Mouse (Mus musculus): ENCODE results near the gene Vamp4.
A peak's percentile ranks its signal among the peaks of the same experiment; 100 is the strongest.

Vamp4 gene

DNA sequence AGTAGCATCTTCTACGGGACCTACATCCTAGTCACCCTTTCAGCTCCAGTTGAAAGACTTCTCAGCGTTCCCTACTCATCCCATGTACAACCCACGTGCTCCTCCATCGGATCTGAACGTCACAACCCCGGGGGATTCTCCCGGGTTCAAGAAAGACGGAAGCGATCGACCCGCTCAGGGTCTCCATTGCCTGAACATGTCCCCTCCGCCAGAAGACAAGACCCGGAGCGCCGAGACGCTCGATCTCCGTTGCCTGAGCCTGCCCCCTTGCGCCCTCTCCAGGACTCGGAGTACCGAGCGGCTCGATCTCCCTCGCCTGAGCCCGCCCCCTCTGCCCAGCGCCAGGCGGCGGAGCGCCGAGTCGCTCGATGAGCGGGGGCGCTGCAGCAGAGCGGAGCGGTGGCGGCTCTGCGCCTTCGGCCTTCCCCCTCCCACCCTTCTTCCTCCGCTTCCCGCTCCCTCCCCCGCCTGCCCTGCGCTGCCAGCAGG lies at the start of gene Vamp4:
Gene Vamp4, plus strand, starts transcription at position 256 of the 489 bp plus-strand sequence.
- peak; percentile 94 for DNase-seq

DNA sequence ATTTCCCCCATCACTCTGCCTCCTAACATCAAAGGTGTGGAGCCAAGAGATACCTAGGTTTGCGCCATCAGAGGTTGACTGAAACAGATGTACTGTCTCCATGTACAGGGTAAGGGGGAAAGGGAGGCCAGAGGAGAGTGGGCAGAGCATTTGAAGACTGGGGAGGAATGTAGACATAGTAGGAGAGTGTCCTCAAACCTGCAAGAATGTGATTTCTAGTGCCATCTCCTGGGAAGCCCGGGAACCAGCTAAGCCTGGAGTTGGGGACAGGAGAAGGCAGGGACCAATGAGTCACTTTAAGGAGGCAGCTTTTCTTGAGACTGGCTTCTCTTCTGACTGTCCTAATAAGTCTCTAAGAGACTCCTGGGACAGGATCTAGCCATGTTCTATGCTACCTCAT lies 40.7 kb upstream of the Vamp4 start:
- DNase-seq, result peak; percentile 33

DNA sequence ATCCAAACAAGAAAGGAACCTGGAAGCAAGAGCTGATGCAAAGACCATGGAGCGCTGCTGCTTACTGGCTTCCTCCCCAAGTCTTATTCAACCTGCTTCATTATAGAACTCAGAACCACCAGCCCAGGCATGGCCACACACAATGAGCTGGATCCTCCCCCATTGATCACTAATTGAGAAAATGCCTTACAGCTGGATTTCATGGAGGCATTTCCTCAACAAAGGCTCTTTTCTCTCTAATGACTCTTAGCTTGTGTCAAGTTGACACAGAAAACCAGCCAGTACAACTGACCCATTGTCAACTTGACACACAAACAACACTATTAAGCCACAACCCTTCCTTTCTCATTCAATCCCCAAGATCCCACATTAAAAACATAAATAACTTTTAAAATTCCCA lies 39.6 kb upstream of the Vamp4 start:
- DNase-seq, result no peak

DNA sequence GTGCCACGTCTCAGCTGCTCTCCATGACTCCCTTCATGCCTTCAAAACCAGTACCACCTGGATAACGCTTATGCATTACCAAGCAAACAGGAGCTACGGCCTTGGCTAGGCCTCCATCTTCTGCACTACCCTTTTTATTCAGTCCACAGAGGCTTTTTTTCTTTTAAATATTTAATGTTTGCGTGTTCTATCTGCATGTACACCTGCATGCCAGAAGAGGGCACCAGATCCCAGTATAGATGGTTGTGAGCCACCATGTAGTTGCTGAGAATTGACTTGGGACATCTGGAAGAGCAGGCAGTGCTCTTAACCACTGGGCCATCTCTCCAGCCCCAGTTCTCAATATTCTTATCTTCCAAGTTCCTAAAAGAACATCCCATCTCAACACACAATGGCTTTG lies 38.7 kb upstream of the Vamp4 start:
- no peak for DNase-seq

DNA sequence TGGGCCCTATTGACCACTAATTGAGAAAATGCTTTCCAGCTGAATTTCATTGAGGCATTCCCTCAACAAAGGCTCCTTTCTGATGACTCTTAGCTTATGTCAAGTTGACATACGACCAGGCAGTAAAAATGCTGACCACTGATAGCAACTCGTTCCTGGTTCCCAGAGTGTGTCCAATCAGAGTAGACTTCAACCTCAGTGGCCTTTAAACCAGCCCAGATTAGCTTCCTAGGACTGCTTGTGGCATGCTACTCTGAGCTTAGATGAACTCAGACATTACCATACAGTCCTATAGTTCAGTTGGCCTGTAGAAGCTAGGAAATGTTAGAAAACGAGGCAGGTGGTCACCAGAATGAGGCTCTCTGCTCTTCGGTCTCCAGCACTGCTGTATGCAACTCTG lies 38.0 kb upstream of the Vamp4 start:
- DNase-seq, result no peak

DNA sequence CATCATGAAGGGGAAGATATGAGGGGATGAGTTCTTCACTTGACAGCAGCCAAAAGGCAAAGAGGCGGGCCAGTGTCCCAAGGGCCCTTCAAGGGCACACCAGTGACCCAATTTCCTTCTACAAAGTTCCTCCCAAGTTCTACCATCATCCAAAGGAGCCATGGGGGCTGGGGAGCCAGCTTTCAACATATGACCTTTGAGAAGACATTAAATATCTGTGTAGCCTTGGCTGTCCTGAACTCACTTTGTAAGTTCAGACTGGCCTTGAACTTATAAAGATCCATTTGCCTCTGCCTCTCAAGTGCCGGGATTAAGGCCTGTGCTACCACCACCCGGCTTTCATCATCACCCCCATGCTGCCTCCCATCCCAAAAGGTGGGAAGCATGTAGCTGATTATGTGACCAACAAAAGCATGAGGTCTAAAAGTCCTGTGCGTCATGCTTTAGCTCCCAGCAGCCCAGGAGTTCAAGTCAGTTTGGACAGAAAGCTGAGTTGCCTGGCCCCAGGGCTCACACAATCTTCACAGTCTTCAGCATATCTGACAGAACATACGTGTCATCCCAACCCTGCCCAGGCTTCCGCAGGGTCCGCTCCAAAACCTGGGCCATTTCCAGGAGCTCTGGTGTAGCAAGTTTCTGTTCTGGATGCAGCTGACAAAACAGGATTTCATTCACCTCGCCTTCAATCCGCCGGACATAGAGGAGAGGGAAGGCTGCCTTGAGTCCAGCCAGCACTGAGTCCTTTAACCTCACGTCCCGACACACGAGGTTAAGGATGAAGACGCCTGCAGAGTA lies 36.4 kb upstream of the Vamp4 start:
- DNase-seq, result no peak

DNA sequence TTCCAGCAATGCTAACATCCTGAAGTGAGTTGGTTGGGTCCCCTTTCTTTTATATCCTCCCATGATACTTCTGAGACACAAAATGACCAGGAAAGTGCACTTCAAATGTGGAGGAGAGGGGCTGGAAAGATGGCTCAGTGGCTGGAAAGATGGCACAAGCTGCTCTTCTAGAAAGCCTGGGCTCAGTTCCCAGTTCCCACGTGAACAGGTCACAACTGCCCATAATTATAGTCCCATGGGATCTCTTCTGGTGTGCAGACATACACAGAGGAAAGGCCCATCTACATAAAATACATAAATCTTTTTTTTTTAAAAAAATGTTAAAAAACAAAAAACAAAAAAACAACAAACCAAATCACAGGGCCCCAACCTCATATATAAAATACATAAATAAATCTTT lies 27.1 kb upstream of the Vamp4 start:
- DNase-seq, result no peak

DNA sequence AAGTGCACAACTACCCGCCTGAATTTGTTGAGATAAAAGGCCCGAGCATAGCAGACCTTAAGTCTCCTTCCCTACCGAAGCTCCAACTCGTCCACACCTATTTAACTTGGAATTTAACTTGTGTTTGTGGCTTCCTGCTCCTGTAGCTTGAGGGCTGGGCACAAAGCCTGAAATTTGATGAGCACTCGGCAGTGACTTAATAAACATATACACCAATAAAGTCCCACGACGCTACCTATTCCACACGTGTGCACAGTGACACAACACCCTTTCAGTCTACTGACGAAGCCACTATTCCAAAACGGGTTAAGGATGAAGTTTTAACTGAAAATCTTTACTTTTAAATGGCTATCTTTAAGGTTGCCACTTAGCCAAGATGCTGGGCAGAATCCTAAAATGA lies 22.7 kb upstream of the Vamp4 start:
- no peak for DNase-seq

DNA sequence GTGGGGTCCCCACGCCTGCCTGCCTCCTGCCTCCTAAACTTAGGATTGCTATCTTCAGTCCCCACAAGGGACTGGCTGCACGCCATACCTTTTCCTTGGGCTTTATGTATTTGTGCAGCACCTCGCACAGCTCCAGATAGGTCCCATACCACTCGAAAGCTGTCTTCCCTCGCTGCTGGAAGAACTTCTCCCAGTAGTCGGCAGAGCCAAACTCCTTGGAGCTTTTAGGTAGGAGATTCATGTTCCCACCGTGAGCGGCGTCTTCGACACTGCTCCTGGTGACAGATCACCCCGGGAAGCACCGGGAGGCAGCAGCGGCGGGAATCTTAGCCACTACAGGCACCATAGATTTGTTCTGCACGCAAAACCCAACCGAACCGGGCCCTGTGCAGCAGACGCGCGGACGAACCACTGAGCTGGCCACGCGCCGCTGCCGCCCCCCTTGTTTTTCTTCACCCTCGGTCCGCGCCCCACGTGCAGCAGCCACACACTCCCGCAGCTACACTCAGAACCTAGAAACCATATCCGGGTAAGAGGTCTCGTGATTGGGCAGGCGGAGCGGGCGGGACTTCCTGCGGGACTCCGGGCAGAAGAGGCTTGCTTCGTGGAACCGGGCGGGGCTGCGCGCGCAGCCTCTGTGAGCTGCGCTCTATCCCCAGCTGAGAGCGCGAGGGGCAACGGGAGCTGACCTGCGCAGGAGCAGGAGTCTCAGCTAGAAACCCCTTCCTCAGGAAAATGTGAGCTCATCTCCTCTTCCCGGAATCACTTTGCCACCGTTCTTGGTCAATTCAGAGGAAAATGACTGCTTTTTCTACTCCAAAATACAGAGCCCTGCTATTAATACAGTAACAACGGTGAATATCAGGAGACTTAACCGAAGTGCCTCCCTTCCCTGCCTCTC lies 22.0 kb upstream of the Vamp4 start, which contains the start of gene Mettl13:
Gene Mettl13, minus strand, starts transcription at position 536 of the 901 bp plus-strand sequence.
- peak; percentile 92 for DNase-seq

DNA sequence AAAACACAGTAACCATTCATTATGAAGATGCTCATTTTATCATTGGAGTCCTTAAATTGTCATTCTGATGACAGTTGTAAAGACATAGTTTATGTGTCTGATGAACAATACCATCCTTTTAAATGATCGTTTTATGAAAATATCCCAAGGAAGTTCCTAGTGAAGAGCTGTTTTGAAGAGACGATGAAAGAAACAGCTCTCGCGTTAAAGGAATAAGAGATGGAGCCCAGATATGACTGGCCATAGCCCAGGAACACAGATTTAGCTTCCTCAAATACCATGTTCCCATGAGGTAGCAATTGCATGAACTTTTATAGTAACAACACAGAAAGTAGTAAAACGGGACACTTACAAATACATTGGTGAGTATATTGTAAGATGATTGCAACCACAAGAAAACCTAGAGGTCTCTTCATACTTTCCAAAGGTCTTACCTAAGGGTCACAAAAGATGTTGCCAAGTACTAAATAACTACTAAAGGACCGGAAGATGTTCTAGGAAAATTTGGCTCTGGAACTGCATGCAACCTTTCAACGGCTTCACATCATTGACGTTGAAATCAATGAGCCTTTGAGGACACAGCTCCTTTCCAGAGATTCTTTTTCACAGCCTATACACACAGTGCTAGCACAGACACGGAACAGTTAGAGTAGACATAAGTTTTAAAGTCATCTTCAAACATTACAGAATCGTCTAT lies 21.2 kb upstream of the Vamp4 start:
- no peak for DNase-seq

DNA sequence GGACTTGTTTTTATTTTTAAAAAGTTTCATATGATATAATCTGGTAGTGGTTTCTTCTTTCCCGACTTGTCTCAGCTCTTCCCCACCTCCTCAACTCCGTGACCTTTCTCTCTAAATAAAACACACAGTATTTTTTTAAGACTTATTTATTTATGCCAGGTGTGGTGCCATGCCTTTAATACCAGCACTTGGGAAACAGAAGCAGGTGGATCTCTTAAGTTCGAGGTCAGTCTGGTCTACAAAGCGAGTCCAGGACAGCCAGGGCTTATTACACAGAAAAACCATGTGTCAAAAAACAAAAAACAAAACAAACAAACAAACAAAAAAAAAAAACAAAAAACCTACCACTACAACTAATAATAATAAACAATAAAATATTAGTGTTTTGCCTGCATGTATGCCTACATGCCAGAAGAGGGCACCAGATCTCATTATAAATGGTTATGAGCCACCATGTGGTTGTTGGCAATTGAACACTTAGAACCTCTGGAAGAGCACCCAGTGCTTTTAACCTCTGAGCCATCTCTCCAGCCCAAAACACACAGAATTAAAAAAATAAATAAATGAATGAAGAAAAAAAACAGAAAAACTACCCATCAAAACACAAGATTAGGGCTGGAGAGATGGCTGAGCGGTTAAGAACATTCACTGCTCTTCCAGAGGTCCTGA lies 20.6 kb upstream of the Vamp4 start:
- no peak for DNase-seq

DNA sequence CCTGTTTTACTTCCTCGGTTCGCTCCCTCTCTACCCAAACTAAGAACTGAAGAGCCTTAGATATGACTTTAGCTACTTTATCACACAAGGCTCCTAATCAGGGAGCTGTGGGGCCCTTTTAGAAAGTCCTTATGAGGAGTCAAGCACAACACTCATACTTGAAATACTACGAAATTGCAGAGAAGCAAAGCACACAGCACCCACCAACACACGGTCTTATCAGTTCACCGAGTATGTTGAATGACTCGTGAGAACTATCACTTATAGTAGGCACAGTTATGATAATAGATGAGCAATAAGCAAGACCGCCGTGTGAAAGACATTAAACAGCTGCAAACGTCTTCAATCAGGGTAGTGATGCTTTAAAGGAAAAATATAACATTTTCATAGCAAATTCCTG lies 17.4 kb upstream of the Vamp4 start:
- no peak for DNase-seq

DNA sequence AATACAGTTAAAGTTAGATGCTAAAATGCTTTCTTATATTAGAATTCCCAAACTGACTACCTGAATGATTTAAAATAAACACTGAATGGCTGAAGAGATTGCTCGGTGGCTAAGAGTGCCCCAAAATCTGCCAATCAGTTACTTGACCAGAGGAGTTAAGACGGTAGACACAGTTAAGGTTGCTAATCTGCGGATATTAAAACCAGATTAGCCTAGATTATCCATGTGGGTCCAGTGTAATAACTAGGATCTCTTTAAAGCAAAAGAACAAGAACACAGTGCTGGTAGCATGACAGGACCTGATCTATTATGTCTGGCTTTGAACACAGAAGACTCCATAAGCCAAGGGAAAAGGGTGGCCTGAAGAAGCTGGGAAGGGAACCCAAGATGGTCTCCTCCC lies 16.1 kb upstream of the Vamp4 start:
- no peak for DNase-seq

DNA sequence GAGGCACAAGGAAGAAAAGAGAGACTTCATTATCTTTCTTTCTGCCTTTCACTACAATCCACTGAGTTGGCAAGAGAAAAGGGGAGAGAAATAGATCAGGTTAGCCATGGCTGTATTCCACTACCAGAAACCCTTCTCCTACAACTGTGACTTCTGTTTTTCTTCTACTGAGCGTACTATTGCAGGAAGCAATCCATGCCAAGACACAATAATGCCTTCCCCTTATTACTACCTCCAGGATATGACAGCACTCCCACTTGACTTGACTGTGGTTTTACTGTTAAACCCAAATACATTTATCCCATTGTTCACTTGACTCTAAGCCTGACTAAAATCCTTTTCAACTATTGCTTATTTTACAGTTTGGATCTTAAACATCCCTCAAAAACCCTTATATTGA lies 7.1 kb upstream of the Vamp4 start:
- no peak for DNase-seq

DNA sequence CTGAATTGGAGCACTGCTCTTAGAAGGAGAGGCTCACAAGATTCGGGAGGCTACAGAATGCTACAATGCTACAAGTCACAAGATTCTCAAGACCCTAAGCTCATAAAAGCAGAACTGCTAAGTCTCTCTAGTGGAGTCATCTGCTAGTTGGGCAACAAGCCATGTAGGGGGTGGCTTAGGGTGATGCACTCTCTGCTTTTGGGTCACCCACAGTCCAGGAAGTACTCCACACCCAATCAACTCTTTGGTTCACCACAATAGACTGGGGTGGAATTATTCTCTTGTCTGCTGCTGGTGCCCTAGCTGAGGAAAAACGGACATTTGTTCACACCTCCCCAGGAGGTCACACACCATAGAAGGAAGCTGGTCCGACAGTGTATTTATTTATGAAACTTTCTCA lies 5.3 kb upstream of the Vamp4 start:
- DNase-seq, result no peak

DNA sequence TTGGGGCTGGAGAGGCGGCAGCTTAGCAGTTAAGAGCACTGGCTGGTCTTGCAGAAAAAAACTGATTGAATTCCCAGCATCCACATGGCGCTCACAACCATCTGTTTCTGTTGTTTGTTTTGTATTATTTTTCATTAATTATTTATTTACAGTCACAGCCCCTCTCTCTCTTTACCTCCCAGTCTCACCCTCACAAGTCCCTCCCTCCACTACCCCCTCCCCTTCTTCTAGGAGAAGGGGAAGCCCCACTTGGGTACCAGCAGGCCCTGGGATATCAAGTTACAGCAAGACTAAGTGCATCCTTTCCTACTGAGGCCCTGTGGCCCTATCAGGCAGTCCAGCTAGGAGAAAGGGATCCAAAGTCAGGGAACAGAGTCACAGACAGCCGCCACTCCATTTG lies 3.0 kb upstream of the Vamp4 start:
- no peak for DNase-seq

DNA sequence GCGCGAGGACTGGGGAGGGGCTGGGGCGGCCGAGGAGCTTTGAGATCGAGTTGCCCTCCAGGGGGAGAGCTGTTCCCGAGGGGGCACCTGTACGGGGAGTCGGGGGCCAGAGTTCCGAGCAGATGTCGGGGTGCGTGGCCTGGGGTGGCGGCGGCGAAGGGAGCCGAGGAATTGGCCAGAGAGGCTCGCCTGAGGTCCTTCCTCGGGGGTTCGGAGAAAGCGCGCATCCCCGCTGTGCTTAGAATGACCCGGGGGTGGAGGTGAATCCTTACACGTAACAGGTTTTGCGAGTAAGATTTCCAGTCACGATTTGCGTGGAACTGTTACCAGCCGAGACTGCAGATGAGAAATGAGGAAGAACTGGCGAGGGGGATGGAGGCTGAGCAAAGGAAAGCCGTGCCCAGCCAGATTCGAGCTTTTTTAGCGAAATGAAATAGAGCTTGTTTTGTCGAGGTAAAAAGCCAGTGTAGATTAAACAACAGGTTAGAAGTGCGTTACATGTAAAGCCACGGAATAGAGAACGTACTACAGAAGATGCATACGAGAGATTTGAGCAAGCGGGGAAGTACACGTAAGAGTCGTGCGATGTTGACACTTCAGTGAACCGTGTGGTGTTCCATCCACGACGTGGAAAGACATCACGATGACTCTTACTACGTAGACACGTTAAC lies 751 bp downstream of the Vamp4 start:
- DNase-seq, result peak; percentile 73

DNA sequence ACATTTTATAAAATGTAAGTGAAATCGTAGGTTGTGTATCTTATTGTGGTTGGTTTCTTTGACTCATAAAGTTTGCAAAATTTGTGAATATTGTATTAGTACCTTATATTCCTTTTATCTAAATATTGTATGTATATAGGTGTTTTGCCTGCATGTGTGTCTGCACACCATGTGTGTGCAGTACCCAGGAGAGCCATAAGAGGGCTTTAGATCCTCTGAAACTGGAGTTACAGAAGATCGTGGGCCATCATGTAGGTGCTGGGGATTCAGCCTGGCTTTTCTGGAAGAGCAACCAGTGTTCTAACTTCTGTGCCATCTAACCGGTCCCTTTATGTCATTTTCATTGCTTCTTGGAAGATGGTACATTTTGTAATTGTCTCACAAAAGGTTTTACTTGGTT lies 4.8 kb downstream of the Vamp4 start:
- DNase-seq, result no peak

DNA sequence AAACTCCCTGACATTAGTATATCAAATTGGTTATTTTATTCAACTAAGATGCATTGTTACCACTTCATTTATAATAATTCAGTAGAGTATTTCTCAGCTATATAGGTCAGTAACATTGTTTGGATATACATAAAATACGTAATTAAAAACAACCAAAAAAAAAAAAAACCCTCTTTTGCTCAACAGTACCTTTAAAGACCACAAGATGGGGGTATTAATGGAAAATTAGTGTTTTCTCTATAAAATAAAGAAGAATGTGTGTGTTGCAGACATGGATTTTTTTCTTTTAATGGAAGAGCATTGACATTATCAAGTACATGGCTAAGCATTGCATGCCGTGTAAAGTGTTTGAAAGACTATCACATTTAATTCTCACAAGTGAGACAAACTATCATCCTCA lies 12.6 kb downstream of the Vamp4 start:
- no peak for DNase-seq

DNA sequence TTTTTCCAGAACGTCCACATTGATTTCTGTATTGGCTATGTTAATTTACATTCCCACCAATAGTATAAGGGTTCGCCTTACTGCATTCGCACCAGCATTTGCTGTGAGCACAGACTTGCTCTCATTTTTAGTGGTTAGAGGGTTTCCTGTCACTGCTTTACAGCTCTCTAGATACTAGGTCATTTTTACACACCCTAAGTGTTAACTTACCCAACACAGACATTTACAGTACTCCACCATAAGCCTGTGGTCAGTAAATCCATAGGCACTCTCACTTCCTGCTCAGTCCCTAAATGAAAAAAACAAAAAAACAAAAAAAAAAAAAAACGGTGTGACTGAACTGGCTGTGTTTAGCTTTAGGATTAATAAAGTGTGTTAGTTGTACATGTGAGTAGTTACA lies 16.0 kb downstream of the Vamp4 start:
- no peak for DNase-seq

DNA sequence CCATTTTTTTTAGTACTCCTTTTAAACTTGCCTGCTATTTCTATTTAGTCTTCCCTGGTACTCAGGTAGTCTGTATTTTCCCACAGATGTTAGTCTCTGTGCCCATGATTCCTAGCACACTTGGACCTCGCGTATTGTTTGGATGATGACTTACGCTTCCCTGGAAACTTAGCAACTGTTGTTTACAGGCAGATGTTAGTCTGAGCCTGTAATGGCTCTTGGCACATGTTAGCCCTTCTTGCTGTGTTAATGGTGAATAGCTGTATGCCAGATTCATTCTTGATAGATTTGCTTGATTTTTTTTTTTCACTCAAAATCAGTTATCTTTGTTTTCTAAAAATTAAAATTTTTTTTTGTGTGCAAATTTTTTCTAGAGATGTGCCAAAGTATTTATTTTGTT lies 18.3 kb downstream of the Vamp4 start:
- no peak for DNase-seq

DNA sequence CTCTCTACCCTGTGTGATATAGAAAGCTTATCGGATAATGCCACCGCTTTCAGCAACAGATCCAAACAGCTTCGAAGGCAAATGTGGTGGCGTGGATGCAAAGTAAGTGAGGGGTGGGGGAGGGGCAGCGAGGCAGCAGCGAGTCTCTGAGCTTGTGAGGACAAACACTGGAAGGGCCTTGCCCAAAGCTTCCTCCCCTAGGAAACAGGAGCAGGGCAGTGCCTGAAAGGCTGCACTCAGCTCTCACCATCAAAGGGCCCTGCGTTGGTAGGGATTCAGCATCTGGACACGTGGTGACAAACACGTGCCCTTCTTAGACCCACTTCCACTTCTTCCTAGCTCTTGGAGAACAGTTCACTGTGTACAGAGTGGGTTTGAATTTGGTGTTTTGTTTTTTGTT lies 19.1 kb downstream of the Vamp4 start:
- DNase-seq, result peak; percentile 23

Measured in right cerebral cortex, adult 18-20 months (tissue).